Mouse (Mus musculus) intestine, embryonic 16.5 days (tissue): ENCODE data around the gene Cfl2. TPM values are rescaled to one million over a fixed set of nuclear protein-coding genes. Genes with fewer than 3 reads are reported as not detected.
"Not testable (repeated sequence)": the region's sequence is repeated elsewhere in the genome, so short reads cannot be mapped to it uniquely, and the experiment has no call there.

Experiments used
- ATAC-seq: fragments of 200-750 bp; cut with Nextera tagmentation; 2 replicates; pipeline ENCODE4 v1.8.0; 2017; ENCODE audit warnings: moderate TSS enrichment, moderate library complexity
- H3K27ac ChIP-seq: fragments of 300-500 bp; sonication (generic); 2 replicates; pipeline ENCODE4 v1.5.1; 2014; ENCODE audit warnings: mild to moderate bottlenecking, low read length
- H3K27me3 ChIP-seq: fragments of 300-500 bp; sonication (generic); replicated peaks from 2 replicates; pipeline ENCODE4 v1.6.1; 2014; ENCODE audit warnings: low read length, control low read depth, mixed read lengths; ENCODE audit not compliant: control insufficient read depth, insufficient read depth
- H3K36me3 ChIP-seq: fragments of 300-500 bp; sonication (generic); 2 replicates; pipeline ENCODE4 v1.6.1; 2014; ENCODE audit warnings: low read length, control low read depth; ENCODE audit not compliant: control insufficient read depth, insufficient read depth
- H3K4me1 ChIP-seq: fragments of 300-500 bp; sonication (generic); 2 replicates; pipeline ENCODE4 v1.6.1; 2014; ENCODE audit warnings: low read length, control low read depth, mixed read lengths; ENCODE audit not compliant: control insufficient read depth, insufficient read depth
- H3K4me2 ChIP-seq: fragments of 300-500 bp; sonication (generic); 2 replicates; pipeline ENCODE4 v1.6.1; 2014; ENCODE audit warnings: low read depth, low read length, control low read depth
- H3K4me3 ChIP-seq: fragments of 300-500 bp; sonication (generic); 2 replicates; pipeline ENCODE4 v1.5.1; 2014; ENCODE audit warnings: mild to moderate bottlenecking, low read length
- H3K9ac ChIP-seq: fragments of 300-500 bp; sonication (generic); 2 replicates; pipeline ENCODE4 v1.6.1; 2014; ENCODE audit warnings: low read depth, low read length
- H3K9me3 ChIP-seq: fragments of 300-500 bp; sonication (generic); 2 replicates; pipeline ENCODE4 v1.6.1; 2016; ENCODE audit warnings: low read length, control low read depth; ENCODE audit not compliant: control insufficient read depth
- WGBS: fragments of 180-500 bp; shearing (Covaris S2); extraction: QIAGEN DNeasy Blood & Tissue Kit; methylation state at CpG from one replicate; pipeline ENCODE4 v1.1.7; 2014; 5-methylcytosine and 5-hydroxymethylcytosine counted together
- polyA plus RNA-seq: library from polyadenylated mRNA; unstranded; fragments of >200 nt; fragmentation: Nextera tagmentation; extraction: Ambion mirVana; gene quantifications from 2 replicates; pipeline ENCODE4 v1.2.1, GENCODE M21; 2015

Gene Cfl2
- polyA plus RNA-seq, 1 experiment from 2014 or later, result 157 TPM

DNA sequence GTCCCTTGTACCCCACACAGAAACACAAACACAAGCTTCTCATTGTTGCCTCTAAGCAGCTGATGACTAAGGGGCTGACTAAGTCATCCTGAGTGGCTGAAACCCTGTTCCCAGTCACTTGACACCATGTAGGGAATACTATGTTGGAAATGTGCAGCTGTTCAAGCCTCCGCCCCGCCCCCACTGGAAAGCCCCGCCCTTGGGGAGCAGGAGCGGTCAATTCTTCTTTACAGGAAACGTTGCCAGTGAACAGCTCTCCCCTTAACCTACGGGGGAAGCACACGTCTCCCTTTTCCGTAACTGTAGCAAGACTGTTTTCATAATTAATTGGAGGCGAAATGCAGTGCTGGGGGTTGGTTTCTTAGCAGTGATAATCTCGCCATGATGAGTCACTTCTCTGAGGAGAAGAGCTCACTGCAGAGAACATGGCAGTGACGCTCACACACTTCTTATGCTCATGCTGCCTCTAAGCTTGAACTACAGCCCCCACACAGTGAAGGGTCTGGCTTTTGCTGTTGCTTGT lies 27.7 kb downstream of the Cfl2 start:
- no peaks in the 10 kb centered on the region for H3K9me3 ChIP-seq
- peaks cover 10% of the 10 kb centered on the region for H3K4me1 ChIP-seq
- no peaks in the 10 kb centered on the region for H3K27me3 ChIP-seq
- 9% methylated on average over 11 of the region's 11 CpGs for WGBS
- peak overlapping the region; percentile 39 for H3K4me2 ChIP-seq
- peak overlapping the region; percentile 24 for H3K4me3 ChIP-seq
- no peaks in the 10 kb centered on the region for H3K36me3 ChIP-seq
- peak overlapping the region; percentile 46 for H3K9ac ChIP-seq
- H3K27ac ChIP-seq, result peak overlapping the region; percentile 68
- ATAC-seq, result peak; percentile 88

- H3K27me3 ChIP-seq, result no peaks in the 10 kb centered on the region
- H3K27ac ChIP-seq, result no peak overlapping the region
- H3K9me3 ChIP-seq, result no peaks in the 10 kb centered on the region
- no peak overlapping the region for H3K4me3 ChIP-seq
- no peak overlapping the region for H3K4me2 ChIP-seq
- WGBS, result 71% methylated on average over 9 of the region's 9 CpGs
- no peak overlapping the region for H3K9ac ChIP-seq
- no peaks in the 10 kb centered on the region for H3K36me3 ChIP-seq
- peaks cover 10% of the 10 kb centered on the region for H3K4me1 ChIP-seq
- ATAC-seq, result no peak
These were observed 28.7 kb downstream of the Cfl2 start for GRCm38 (mm10) chr12:54833856-54834399.

DNA sequence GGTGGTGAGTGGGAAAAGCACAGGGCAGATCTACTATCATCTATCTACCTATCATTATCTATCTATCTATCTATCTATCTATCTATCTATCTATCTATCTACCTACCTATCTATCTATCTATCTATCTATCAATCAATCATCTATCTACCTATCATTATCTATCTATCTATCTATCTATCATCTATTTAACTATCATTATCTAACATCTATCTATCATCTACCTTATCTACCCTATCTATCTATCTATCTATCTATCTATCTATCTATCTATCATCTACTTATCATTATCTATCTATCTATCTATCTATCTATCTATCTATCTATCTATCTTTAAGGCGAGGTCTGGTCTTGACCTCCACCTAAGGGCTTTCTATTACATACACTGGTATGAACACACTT lies 30.8 kb downstream of the Cfl2 start:
- not testable (repeated sequence) for H3K27me3 ChIP-seq, ATAC-seq
- WGBS, result 87% methylated on average over 1 of the region's 1 CpGs

GRCm38 (mm10) chr12:54830574-54830973 lies 32.1 kb downstream of the Cfl2 start:
- H3K27me3 ChIP-seq, result no peaks in the 10 kb centered on the region
- H3K27ac ChIP-seq, result no peak overlapping the region
- H3K4me2 ChIP-seq, result no peak overlapping the region
- H3K9ac ChIP-seq, result no peak overlapping the region
- peaks cover 4% of the 10 kb centered on the region; the same call in 1 of the 2 replicates for H3K4me1 ChIP-seq
- peak; percentile 69 for ATAC-seq
- no peaks in the 10 kb centered on the region for H3K9me3 ChIP-seq
- no peak overlapping the region for H3K4me3 ChIP-seq
- 17% methylated on average over 6 of the region's 6 CpGs for WGBS
- H3K36me3 ChIP-seq, result no peaks in the 10 kb centered on the region

More for the DNA sequence above, 30.8 kb downstream of the Cfl2 start:
- not testable (repeated sequence) for H3K36me3 ChIP-seq, H3K4me2 ChIP-seq, H3K27ac ChIP-seq, H3K4me3 ChIP-seq, H3K9ac ChIP-seq, H3K9me3 ChIP-seq
- H3K4me1 ChIP-seq, result peaks cover 10% of the 10 kb centered on the region

DNA sequence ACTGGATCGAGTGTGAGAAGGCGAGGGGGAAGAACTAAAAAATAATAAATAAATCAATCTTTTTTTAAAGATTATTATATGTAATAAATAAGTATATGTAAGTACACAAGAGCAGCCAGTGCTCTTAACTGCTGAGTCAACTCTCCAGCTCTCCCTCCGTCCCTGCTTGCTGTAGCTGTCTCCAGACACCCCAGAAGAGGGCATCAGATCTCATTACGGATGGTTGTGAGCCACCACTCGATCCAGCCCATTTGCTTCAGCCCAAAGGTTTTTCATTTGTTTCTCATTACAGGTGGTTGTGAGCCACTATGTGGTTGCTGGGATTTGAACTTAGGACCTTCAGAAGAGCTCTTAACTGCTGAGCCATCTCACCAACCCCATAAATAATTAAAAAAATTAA lies 32.8 kb downstream of the Cfl2 start:
- no peak overlapping the region for H3K4me3 ChIP-seq
- H3K4me1 ChIP-seq, result no peaks in the 10 kb centered on the region
- H3K27ac ChIP-seq, result no peak overlapping the region
- ATAC-seq, result no peak
- no peak overlapping the region for H3K4me2 ChIP-seq
- no peaks in the 10 kb centered on the region for H3K27me3 ChIP-seq
- H3K9ac ChIP-seq, result no peak overlapping the region
- H3K9me3 ChIP-seq, result no peaks in the 10 kb centered on the region
- H3K36me3 ChIP-seq, result no peaks in the 10 kb centered on the region
- WGBS, result 58% methylated on average over 5 of the region's 5 CpGs

DNA sequence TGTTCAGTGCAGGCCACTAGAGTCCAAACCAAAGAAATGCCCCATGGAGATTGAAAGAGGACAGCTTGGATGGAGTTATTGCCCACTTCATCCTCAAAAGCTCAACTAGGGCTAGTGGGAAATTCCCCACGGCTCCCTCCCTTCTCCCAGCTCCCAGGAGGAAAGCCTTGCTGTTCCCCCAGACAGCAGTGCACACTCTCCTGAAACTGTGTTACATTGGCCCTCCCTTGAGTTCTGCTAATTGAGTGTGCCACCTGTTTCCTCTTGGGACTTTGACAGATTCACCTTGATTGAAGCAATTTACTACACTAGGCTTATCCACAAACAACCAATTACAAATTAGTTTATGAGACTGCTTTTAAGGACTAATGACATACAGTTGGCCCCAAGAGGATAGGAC lies 34.6 kb downstream of the Cfl2 start:
- no peak for ATAC-seq
- H3K27ac ChIP-seq, result no peak overlapping the region
- no peaks in the 10 kb centered on the region for H3K27me3 ChIP-seq
- H3K9me3 ChIP-seq, result no peaks in the 10 kb centered on the region
- H3K4me3 ChIP-seq, result no peak overlapping the region
- H3K4me1 ChIP-seq, result 0 out of 2 replicates have a peak, but pooled peaks cover 2% of the 10 kb centered on the region
- H3K4me2 ChIP-seq, result no peak overlapping the region
- whole genome bisulfite sequencing, result 73% methylated on average over 1 of the region's 1 CpGs
- no peak overlapping the region for H3K9ac ChIP-seq
- H3K36me3 ChIP-seq, result no peaks in the 10 kb centered on the region

DNA sequence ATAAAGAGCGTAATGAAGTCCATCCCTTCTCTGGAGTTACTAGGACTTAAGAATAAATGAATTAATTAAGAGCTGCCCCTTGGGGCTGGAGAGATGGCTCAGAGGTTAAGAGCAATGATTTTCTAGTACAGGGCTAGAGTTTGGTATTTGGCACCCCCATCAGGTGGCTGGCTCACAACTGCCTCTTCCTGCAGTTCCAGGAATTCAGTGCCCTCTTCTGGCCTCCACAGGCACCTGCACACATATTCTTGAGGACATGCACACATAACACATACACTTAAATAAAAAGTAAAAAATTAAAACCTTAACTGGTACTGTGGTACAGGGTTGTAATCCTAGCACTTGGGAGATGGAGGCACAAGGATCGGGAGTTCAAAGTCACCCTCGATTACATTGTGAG lies 37.5 kb downstream of the Cfl2 start:
- 95% methylated on average over 3 of the region's 3 CpGs for WGBS

DNA sequence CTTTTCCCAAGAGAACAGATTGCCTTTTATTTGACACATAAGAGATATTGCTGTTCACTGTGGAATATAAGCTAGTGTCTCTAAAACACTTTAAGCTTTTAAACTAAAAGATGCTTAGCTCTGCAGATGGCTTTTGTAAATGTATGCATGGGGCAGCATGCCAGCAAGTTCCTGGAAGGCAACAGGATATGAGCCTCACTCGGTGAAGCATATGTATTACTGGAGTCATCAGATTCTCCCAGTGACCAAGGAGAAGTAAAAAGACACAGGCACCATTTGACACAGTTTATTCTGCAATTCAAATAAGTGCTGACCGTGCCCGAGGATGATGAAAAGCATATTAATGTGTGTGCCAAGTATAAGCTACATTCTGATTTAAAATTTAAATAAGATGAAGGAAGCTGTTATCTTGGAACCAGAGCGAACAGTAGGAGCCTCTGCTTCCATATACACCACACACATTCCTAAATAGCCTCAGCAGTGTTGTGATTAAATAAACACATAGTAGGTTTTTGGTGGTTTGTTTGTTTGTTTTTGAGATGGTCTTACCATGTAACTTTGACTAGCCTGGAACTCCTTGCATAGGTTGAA lies 39.7 kb downstream of the Cfl2 start:
- no peaks in the 10 kb centered on the region for H3K27me3 ChIP-seq
- no peak overlapping the region for H3K9ac ChIP-seq
- WGBS, result 48% methylated on average over 4 of the region's 4 CpGs
- H3K9me3 ChIP-seq, result no peaks in the 10 kb centered on the region
- H3K36me3 ChIP-seq, result no peaks in the 10 kb centered on the region
- no peak overlapping the region; the same call in 1 of the 2 replicates for H3K27ac ChIP-seq
- peaks cover 5% of the 10 kb centered on the region; the same call in 1 of the 2 replicates for H3K4me1 ChIP-seq
- no peak overlapping the region for H3K4me3 ChIP-seq
- H3K4me2 ChIP-seq, result no peak overlapping the region
- no peak; the same call in 1 of the 2 replicates for ATAC-seq

More for the DNA sequence above, 37.5 kb downstream of the Cfl2 start:
- H3K4me1 ChIP-seq, result 0 out of 2 replicates have a peak, but pooled peaks cover 2% of the 10 kb centered on the region
- H3K9ac ChIP-seq, result no peak overlapping the region
- no peak overlapping the region for H3K27ac ChIP-seq
- H3K27me3 ChIP-seq, result no peaks in the 10 kb centered on the region
- no peaks in the 10 kb centered on the region for H3K36me3 ChIP-seq
- H3K4me3 ChIP-seq, result no peak overlapping the region
- no peak overlapping the region for H3K4me2 ChIP-seq
- no peak for ATAC-seq
- no peaks in the 10 kb centered on the region for H3K9me3 ChIP-seq

GRCm38 (mm10) chr12:54820684-54821161 lies 42.0 kb downstream of the Cfl2 start:
- Histone ChIP-seq H3K27ac (no peak overlapping the region), H3K36me3 (no peaks in the 10 kb centered on the region), H3K4me2 (no peak overlapping the region), H3K9ac (no peak overlapping the region), H3K27me3 (no peaks in the 10 kb centered on the region), H3K4me3 (no peak overlapping the region), H3K9me3 (no peaks in the 10 kb centered on the region), H3K4me1 (peaks cover 5% of the 10 kb centered on the region; the same call in 1 of the 2 replicates)
- WGBS, result 45% methylated on average over 2 of the region's 2 CpGs
- no peak for ATAC-seq
